Mouse (Mus musculus) T-cell, adult 66 days (primary cell): ENCODE results near the gene Wfdc6b. TPM values are rescaled to one million over a fixed set of nuclear protein-coding genes. Genes with fewer than 3 reads are reported as not detected.

Experiments
- total RNA-seq, 2 experiments: library from RNA; stranded (reverse); gene quantifications; 3 replicates in 1 of 2; 4 replicates in 1 of 2; pipeline ENCODE4 v1.2.4; 2023

Gene Wfdc6b
- not detected for total RNA-seq

DNA sequence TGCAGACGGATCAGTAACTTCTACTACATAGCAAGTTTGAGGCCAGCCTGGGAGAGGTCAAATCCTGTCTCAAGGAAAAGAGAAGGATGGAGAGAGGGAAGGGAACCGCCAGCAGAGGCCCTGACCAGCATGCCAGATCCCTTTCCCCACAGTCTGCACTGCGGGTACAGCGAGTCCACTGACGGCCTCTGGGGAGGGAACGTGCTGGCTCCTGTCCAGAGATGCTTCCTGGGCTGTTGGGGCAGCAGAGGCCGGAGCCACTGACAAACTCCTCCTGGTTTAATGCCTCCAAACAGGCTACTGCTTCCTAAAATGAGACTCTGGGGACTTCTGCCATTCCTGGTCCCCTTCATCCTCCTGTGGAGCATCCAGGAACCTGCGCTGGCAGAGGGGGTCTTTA, at the start of gene Wfdc6b, which contains the start of gene Wfdc8:
TSS of gene Wfdc6b (plus strand) at position 52 of the 400 bp plus-strand sequence.
TSS of gene Wfdc8 (minus strand) at position 156 of the 400 bp plus-strand sequence.

DNA sequence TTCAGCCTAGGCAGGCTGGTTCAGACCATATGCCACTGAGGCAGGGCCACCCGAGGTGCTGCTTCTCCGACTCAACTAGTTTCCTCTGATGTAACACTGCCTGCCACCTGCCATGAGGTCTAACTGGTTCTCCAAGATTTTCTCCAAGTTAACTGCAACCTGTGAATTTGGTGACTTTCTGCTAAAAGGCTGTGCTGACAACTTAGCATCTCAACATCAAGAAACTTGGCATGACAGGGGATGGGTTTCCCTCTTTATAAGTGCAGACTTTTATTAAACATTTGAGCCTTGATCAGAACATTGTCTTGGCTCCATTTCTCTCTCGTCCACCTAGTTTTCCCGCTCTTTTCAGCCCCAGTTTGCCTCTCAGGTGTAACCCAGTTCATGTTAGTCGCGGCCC, 40.0 kb upstream of the Wfdc6b start, which contains the start of gene Spint3:
TSS of gene Spint3 (minus strand) at position 101 of the 400 bp plus-strand sequence.

GRCm38 (mm10) chr2:164585025-164585725, 28.1 kb upstream of the Wfdc6b start, which contains the start of gene Wfdc6a:
Wfdc6a (minus strand) TSS chr2:164585447.

DNA sequence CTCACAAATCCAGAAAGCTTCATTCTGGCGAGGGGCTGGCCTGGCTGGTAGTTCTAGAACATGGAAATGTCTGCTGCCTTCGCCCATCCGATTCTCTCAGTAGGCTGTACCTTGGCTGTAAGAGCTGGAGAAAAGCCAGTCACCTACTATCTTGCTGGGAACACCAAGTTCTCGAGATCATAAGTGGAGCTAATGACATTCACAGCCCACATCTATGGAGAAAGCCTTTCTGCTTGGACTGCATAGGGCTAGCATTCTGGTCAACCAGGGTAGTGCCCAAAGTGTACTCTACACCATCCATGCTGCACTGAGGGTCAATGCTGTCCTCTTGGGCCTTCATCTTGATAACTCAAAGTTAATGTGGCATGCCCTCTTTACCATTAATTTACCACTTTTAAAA, 19.8 kb upstream of the Wfdc6b start, which contains the start of gene Eppin:
TSS of gene Eppin (minus strand) at position 101 of the 400 bp plus-strand sequence.

DNA sequence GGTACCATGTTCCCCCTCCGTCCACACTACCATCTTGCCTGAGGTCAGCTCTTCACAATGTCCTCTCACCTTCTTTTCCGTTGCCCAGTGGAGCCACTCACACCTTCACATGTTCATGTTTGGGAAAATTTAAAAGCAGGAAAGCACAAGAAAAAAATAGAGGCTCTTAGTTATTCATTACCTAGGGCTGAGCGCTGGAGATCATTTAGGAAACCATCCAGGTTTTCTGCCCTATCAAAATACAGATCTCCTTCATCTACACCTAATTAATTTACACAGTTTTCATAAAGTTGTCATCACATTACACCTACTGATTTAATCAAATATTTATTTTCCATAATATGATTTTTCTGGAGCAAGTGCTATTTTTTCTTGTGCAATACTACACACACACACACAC, 25.4 kb downstream of the Wfdc6b start, which contains the start of gene Wfdc16:
TSS of gene Wfdc16 (minus strand) at position 101 of the 400 bp plus-strand sequence.

GRCm38 (mm10) chr2:164655858-164656257, 42.5 kb downstream of the Wfdc6b start, which contains the start of gene Wfdc10:
Wfdc10 (plus strand) TSS chr2:164656046.

DNA sequence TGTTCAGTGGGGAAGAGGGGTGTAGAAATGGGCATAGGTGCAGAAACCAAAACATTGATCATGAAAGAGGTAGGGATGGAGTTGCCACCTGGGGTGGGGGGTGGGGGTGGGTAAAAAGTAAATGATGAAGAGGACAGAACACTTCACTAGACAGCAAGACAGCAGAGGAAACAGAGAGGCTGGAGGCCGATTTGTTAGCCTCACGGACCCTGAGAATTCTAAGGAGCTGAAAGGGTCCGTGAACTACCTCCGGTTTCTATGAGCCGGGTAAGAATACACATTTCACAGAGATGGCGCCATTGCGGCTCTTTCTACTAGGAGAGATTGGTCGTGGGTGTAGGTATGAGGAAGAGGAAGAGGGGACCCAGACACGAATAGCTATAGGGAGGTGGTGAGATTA, 43.2 kb downstream of the Wfdc6b start, which contains the start of gene Wfdc9:
TSS of gene Wfdc9 (minus strand) at position 101 of the 400 bp plus-strand sequence.

Other genes starting within 250 kb of the Wfdc6b start
- gene Slpi, start 224.4 kb upstream of the Wfdc6b start, total RNA-seq, result 1 to 10 TPM; 6.9 to 9.3 TPM
- gene Rbpjl, start 210.4 kb upstream of the Wfdc6b start, total RNA-seq, result not detected
- gene Matn4, start 208.4 kb upstream of the Wfdc6b start, total RNA-seq, result not detected
- 1 to 10 TPM; 3.3 to 3.8 TPM for gene Sdc4, start 169.6 kb upstream of the Wfdc6b start, total RNA-seq
- gene Sys1, start 156.6 kb upstream of the Wfdc6b start, total RNA-seq, result 10 to 100 TPM; 54.0 to 59.5 TPM
- not detected for gene Gm20458, start 152.6 kb upstream of the Wfdc6b start, total RNA-seq
- not detected for gene Trp53tg5, start 139.8 kb upstream of the Wfdc6b start, total RNA-seq
- gene Dbndd2, start 127.4 kb upstream of the Wfdc6b start, total RNA-seq, result 10 to 100 TPM in 1 of 2 experiments, 1 to 10 TPM in 1; 9.3 to 13.0 TPM
- gene Pigt, start 116.0 kb upstream of the Wfdc6b start, total RNA-seq, result 10 to 100 TPM; 67.3 to 77.4 TPM
- gene Wfdc2, start 51.1 kb upstream of the Wfdc6b start, total RNA-seq, result not detected
- gene Spint3, start 40.1 kb upstream of the Wfdc6b start, total RNA-seq, result not detected
- gene Wfdc6a, start 28.1 kb upstream of the Wfdc6b start, total RNA-seq, result not detected
- not detected for gene Eppin, start 19.9 kb upstream of the Wfdc6b start, total RNA-seq
- gene Wfdc8, start 104 bp downstream of the Wfdc6b start, total RNA-seq, result not detected
- gene Wfdc16, start 25.3 kb downstream of the Wfdc6b start, total RNA-seq, result not detected
- not detected for gene Wfdc10, start 42.5 kb downstream of the Wfdc6b start, total RNA-seq
- not detected for gene Wfdc9, start 43.1 kb downstream of the Wfdc6b start, total RNA-seq
- gene Wfdc11, start 60.6 kb downstream of the Wfdc6b start, total RNA-seq, result not detected
- not detected for gene Wfdc13, start 71.6 kb downstream of the Wfdc6b start, total RNA-seq
- gene Spint4, start 85.0 kb downstream of the Wfdc6b start, total RNA-seq, result not detected
- gene Spint5, start 101.8 kb downstream of the Wfdc6b start, total RNA-seq, result not detected
- gene Wfdc3, start 132.4 kb downstream of the Wfdc6b start, total RNA-seq, result under 1 TPM in 1 of 2 experiments, not detected in 1; 0.36 TPM
- gene Dnttip1, start 132.5 kb downstream of the Wfdc6b start, total RNA-seq, result 10 to 100 TPM; 41.7 to 46.9 TPM
- 1 to 10 TPM; 2.9 to 9.5 TPM for gene Ube2c, start 156.4 kb downstream of the Wfdc6b start, total RNA-seq
- not detected for gene Tnnc2, start 166.4 kb downstream of the Wfdc6b start, total RNA-seq
- gene Snx21, start 172.3 kb downstream of the Wfdc6b start, total RNA-seq, result under 1 TPM; 0.33 to 0.96 TPM
- 10 to 100 TPM; 51.6 to 59.8 TPM for gene Acot8, start 191.4 kb downstream of the Wfdc6b start, total RNA-seq
- 1 to 10 TPM; 3.4 to 3.6 TPM for gene Zswim3, start 191.6 kb downstream of the Wfdc6b start, total RNA-seq
- 10 to 100 TPM; 11.1 to 11.2 TPM for gene Zswim1, start 209.2 kb downstream of the Wfdc6b start, total RNA-seq
- gene Spata25, start 215.0 kb downstream of the Wfdc6b start, total RNA-seq, result not detected
- gene Ctsa, start 219.4 kb downstream of the Wfdc6b start, total RNA-seq, result 100 to 1,000 TPM; 118 to 128 TPM
- gene Neurl2, start 219.9 kb downstream of the Wfdc6b start, total RNA-seq, result 1 to 10 TPM; 1.1 to 1.7 TPM
- gene Pltp, start 244.2 kb downstream of the Wfdc6b start, total RNA-seq, result 1 to 10 TPM; 5.7 to 6.9 TPM